Mouse (Mus musculus): ENCODE measurements around the gene Nol11.

DNA sequence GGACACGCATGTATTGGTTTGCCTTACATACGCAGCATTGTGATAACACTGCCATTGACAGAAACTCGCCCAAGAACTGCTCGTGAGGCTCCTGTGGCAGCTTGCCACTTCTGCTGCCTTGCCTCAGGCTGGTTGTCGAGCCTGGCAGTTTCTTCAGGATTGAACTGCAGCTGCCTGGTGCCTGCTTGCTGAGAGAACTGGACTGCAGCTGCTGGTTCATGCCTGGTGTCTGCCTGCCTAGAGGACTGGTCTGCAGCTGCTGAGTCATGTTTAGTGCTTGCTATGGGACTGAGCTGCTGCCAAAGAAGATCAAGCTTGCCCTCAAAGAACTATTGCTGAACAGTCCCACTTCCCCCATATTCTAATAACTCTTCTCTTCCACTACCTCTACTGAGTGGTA, 33.9 kb downstream of the Nol11 start:
- TF ChIP-seq CTCF (IDR thresholded peaks at IDR 0.05) (no peak), EP300 (IDR thresholded peaks at IDR 0.05) (no peak)
